Mouse (Mus musculus): ENCODE measurements around the gene Mrap. TPM values are rescaled to one million over a fixed set of nuclear protein-coding genes. Genes with fewer than 3 reads are reported as not detected.

Mrap gene
- polyA plus RNA-seq (2012; ENCODE audit: insufficient read depth, low replicate concordance) = 3.3 TPM in 1 of 2 replicates, not detected in the other

- TF ChIP-seq FLI1 (IDR thresholded peaks at IDR 0.05; ENCODE audit: low read length) (no peak), GATA1 (IDR thresholded peaks at IDR 0.05; ENCODE audit: borderline replicate concordance, low read length) (no peak)
- H3K9me3 ChIP-seq = peaks cover 16% of the 10 kb centered on the region
- H3K4me3 ChIP-seq (replicated peaks) = peak within 1 kb of the TSS; percentile 46
- H3K27me3 ChIP-seq (replicated peaks) = peaks cover 4% of the 10 kb centered on the region
- peaks cover 36% of the 10 kb centered on the region for H3K4me1 ChIP-seq
- H3K36me3 ChIP-seq (replicated peaks; ENCODE audit: low read length) = no peaks in the 10 kb centered on the region
Observed at GRCm38 (mm10) chr16:90738092-90738956, at the start of gene Mrap. Gene Mrap (plus strand): TSS chr16:90738207.

- no peaks in the 10 kb centered on the region for H3K4me1 ChIP-seq
- TF ChIP-seq FLI1 (IDR thresholded peaks at IDR 0.05; ENCODE audit: low read length) (no peak), GATA1 (IDR thresholded peaks at IDR 0.05; ENCODE audit: borderline replicate concordance, low read length) (no peak)
- no peak overlapping the region for H3K4me3 ChIP-seq (replicated peaks)
- no peaks in the 10 kb centered on the region for H3K27me3 ChIP-seq (replicated peaks)
- H3K9me3 ChIP-seq = peaks cover 16% of the 10 kb centered on the region
- H3K36me3 ChIP-seq (replicated peaks; ENCODE audit: low read length) = no peaks in the 10 kb centered on the region
Observed at GRCm38 (mm10) chr16:90692704-90693385, 45.2 kb upstream of the Mrap start.

- peaks cover 20% of the 10 kb centered on the region for H3K9me3 ChIP-seq
- H3K27me3 ChIP-seq (replicated peaks) = no peaks in the 10 kb centered on the region
- no peaks in the 10 kb centered on the region for H3K4me1 ChIP-seq
- no peak overlapping the region for H3K4me3 ChIP-seq (replicated peaks)
- no peaks in the 10 kb centered on the region for H3K36me3 ChIP-seq (replicated peaks; ENCODE audit: low read length)
- no peak for TF ChIP-seq GATA1 (IDR thresholded peaks at IDR 0.05; ENCODE audit: borderline replicate concordance, low read length)
- TF ChIP-seq FLI1 (IDR thresholded peaks at IDR 0.05; ENCODE audit: low read length) = no peak
Observed at GRCm38 (mm10) chr16:90693625-90694024, 44.4 kb upstream of the Mrap start.

- no peak overlapping the region for H3K4me3 ChIP-seq (replicated peaks)
- H3K9me3 ChIP-seq = peaks cover 18% of the 10 kb centered on the region
- no peaks in the 10 kb centered on the region for H3K4me1 ChIP-seq
- no peaks in the 10 kb centered on the region for H3K27me3 ChIP-seq (replicated peaks)
- TF ChIP-seq GATA1 (IDR thresholded peaks at IDR 0.05; ENCODE audit: borderline replicate concordance, low read length) (no peak), FLI1 (IDR thresholded peaks at IDR 0.05; ENCODE audit: low read length) (no peak)
- H3K36me3 ChIP-seq (replicated peaks; ENCODE audit: low read length) = no peaks in the 10 kb centered on the region
Observed at GRCm38 (mm10) chr16:90694719-90695118, 43.3 kb upstream of the Mrap start.

- Histone ChIP-seq H3K4me3 (replicated peaks) (no peak overlapping the region), H3K9me3 (peaks cover 18% of the 10 kb centered on the region), H3K27me3 (replicated peaks) (no peaks in the 10 kb centered on the region), H3K4me1 (no peaks in the 10 kb centered on the region), H3K36me3 (replicated peaks; ENCODE audit: low read length) (no peaks in the 10 kb centered on the region)
- TF ChIP-seq GATA1 (IDR thresholded peaks at IDR 0.05; ENCODE audit: borderline replicate concordance, low read length) (no peak), FLI1 (IDR thresholded peaks at IDR 0.05; ENCODE audit: low read length) (no peak)
Observed at GRCm38 (mm10) chr16:90695121-90695520, 42.9 kb upstream of the Mrap start.

GRCm38 (mm10) chr16:90696306-90696705 lies 41.7 kb upstream of the Mrap start:
- TF ChIP-seq GATA1 (IDR thresholded peaks at IDR 0.05; ENCODE audit: borderline replicate concordance, low read length) (no peak), FLI1 (IDR thresholded peaks at IDR 0.05; ENCODE audit: low read length) (no peak)
- no peaks in the 10 kb centered on the region for H3K36me3 ChIP-seq (replicated peaks; ENCODE audit: low read length)
- H3K4me1 ChIP-seq = no peaks in the 10 kb centered on the region
- H3K27me3 ChIP-seq (replicated peaks) = no peaks in the 10 kb centered on the region
- no peak overlapping the region for H3K4me3 ChIP-seq (replicated peaks)
- H3K9me3 ChIP-seq = peaks cover 15% of the 10 kb centered on the region

- H3K4me1 ChIP-seq = no peaks in the 10 kb centered on the region
- H3K27me3 ChIP-seq (replicated peaks) = peaks cover 4% of the 10 kb centered on the region
- H3K9me3 ChIP-seq = peaks cover 40% of the 10 kb centered on the region
- no peaks in the 10 kb centered on the region for H3K36me3 ChIP-seq (replicated peaks; ENCODE audit: low read length)
- TF ChIP-seq GATA1 (IDR thresholded peaks at IDR 0.05; ENCODE audit: borderline replicate concordance, low read length) (no peak), FLI1 (IDR thresholded peaks at IDR 0.05; ENCODE audit: low read length) (no peak)
- H3K4me3 ChIP-seq (replicated peaks) = no peak overlapping the region
Observed at GRCm38 (mm10) chr16:90699390-90699789, 38.6 kb upstream of the Mrap start.

GRCm38 (mm10) chr16:90701541-90701940 lies 36.5 kb upstream of the Mrap start:
- H3K27me3 ChIP-seq (replicated peaks) = peaks cover 8% of the 10 kb centered on the region
- no peak for TF ChIP-seq FLI1 (IDR thresholded peaks at IDR 0.05; ENCODE audit: low read length)
- TF ChIP-seq GATA1 (IDR thresholded peaks at IDR 0.05; ENCODE audit: borderline replicate concordance, low read length) = no peak
- peaks cover 46% of the 10 kb centered on the region for H3K9me3 ChIP-seq
- H3K36me3 ChIP-seq (replicated peaks; ENCODE audit: low read length) = no peaks in the 10 kb centered on the region
- no peak overlapping the region for H3K4me3 ChIP-seq (replicated peaks)
- H3K4me1 ChIP-seq = no peaks in the 10 kb centered on the region

GRCm38 (mm10) chr16:90703646-90704045 lies 34.4 kb upstream of the Mrap start:
- peaks cover 16% of the 10 kb centered on the region for H3K27me3 ChIP-seq (replicated peaks)

More at GRCm38 (mm10) chr16:90703646-90704045, 34.4 kb upstream of the Mrap start:
- no peaks in the 10 kb centered on the region for H3K4me1 ChIP-seq
- no peak overlapping the region for H3K4me3 ChIP-seq (replicated peaks)
- no peaks in the 10 kb centered on the region for H3K36me3 ChIP-seq (replicated peaks; ENCODE audit: low read length)
- H3K9me3 ChIP-seq = peaks cover 47% of the 10 kb centered on the region
- no peak for TF ChIP-seq FLI1 (IDR thresholded peaks at IDR 0.05; ENCODE audit: low read length)
- TF ChIP-seq GATA1 (IDR thresholded peaks at IDR 0.05; ENCODE audit: borderline replicate concordance, low read length) = no peak
